Comparison of ENCODE assay signal across 29 mouse cellular contexts in genomic region chr5:72769841-72770240, GRCm38 (mm10). TPM values are rescaled to one million over a fixed set of nuclear protein-coding genes. Genes with fewer than 3 reads are reported as not detected.
"Had no signal": no experiment of that assay in that cellular context is flagged by ENCODE, and none has a peak within 500 bp of the region (broad histone marks: within the 10 kb centered on the region; RNA-seq: fewer than 3 reads in every experiment).

No protein-coding gene starts in this region.

- H3K9ac ChIP-seq: embryonic facial prominence, embryonic 12.5 days; embryonic facial prominence, embryonic 13.5 days; embryonic facial prominence, embryonic 15.5 days; forebrain, embryonic 12.5 days; forebrain, embryonic 13.5 days; forebrain, embryonic 15.5 days; forebrain, postnatal 0 days had no signal

- H3K9me3 ChIP-seq: embryonic facial prominence, embryonic 10.5 days; embryonic facial prominence, embryonic 12.5 days; embryonic facial prominence, embryonic 13.5 days; embryonic facial prominence, embryonic 15.5 days; forebrain, embryonic 10.5 days; forebrain, embryonic 12.5 days; forebrain, embryonic 13.5 days; forebrain, embryonic 15.5 days had no signal

- H3K27ac ChIP-seq: embryonic facial prominence, embryonic 10.5 days; embryonic facial prominence, embryonic 12.5 days; embryonic facial prominence, embryonic 13.5 days; embryonic facial prominence, embryonic 15.5 days; forebrain, embryonic 10.5 days; forebrain, embryonic 12.5 days; forebrain, embryonic 13.5 days; forebrain, embryonic 15.5 days; gastrocnemius, adult 2 months; heart, adult 2 months had no signal

- ATAC-seq: forebrain, embryonic 13.5 days; forebrain, embryonic 14.5 days; forebrain, embryonic 15.5 days; forebrain, embryonic 16.5 days; forebrain, postnatal 0 days had no signal

- H3K4me3 ChIP-seq: embryonic facial prominence, embryonic 10.5 days; embryonic facial prominence, embryonic 12.5 days; embryonic facial prominence, embryonic 13.5 days; embryonic facial prominence, embryonic 15.5 days; erythroblast, embryonic 14.5 days; forebrain, embryonic 10.5 days; forebrain, embryonic 12.5 days; forebrain, embryonic 13.5 days; forebrain, embryonic 15.5 days; gastrocnemius, adult 2 months; heart, adult 2 months had no signal

- H3K27me3 ChIP-seq: embryonic facial prominence, embryonic 12.5 days; embryonic facial prominence, embryonic 13.5 days; embryonic facial prominence, embryonic 15.5 days; forebrain, embryonic 12.5 days; forebrain, embryonic 13.5 days; forebrain, embryonic 15.5 days had no signal

- H3K36me3 ChIP-seq: embryonic facial prominence, embryonic 10.5 days; embryonic facial prominence, embryonic 12.5 days; embryonic facial prominence, embryonic 13.5 days; embryonic facial prominence, embryonic 15.5 days; forebrain, embryonic 10.5 days; forebrain, embryonic 12.5 days; forebrain, embryonic 15.5 days had no signal

- DNase-seq: cerebellum, adult 8-10 months; cerebellum, adult 9-10 months; cerebellum, adult 9-11 months; cerebellum, postnatal 10 days; cerebellum, postnatal 14 days; cerebellum, postnatal 36 days; embryo, embryonic 11 days; forebrain, postnatal 0 days; gastrocnemius, adult 2 months; gastrocnemius, postnatal 10 days; gastrocnemius, postnatal 14 days; gastrocnemius, postnatal 25 days; gastrocnemius, postnatal 36 days; heart, adult 18-20 months; heart, adult 2 months had no signal

- H3K4me1 ChIP-seq: embryonic facial prominence, embryonic 12.5 days; embryonic facial prominence, embryonic 15.5 days; forebrain, embryonic 10.5 days; forebrain, embryonic 12.5 days; forebrain, embryonic 13.5 days; forebrain, embryonic 15.5 days had no signal

- H3K4me2 ChIP-seq: embryonic facial prominence, embryonic 12.5 days; embryonic facial prominence, embryonic 13.5 days; embryonic facial prominence, embryonic 15.5 days; forebrain, embryonic 12.5 days; forebrain, embryonic 13.5 days; forebrain, embryonic 15.5 days had no signal

RNA-seq across cellular contexts. Expression of gene Txk, which starts 17.3 kb away (rescaled TPM):
- total RNA-seq: forebrain, postnatal 0 days; gastrocnemius, adult 18-20 months; gastrocnemius, adult 8-10 months; gastrocnemius, postnatal 10 days had no signal
- polyA plus RNA-seq: embryonic facial prominence, embryonic 10.5 days; erythroblast, embryonic 14.5 days; forebrain, embryonic 10.5 days; forebrain, embryonic 11.5 days; forebrain, embryonic 12.5 days; forebrain, embryonic 14.5 days; forebrain, embryonic 15.5 days had no signal
